Mouse (Mus musculus): ENCODE results near the gene Gm13420. TPM values are rescaled to one million over a fixed set of nuclear protein-coding genes. Genes with fewer than 3 reads are reported as not detected.
A peak's percentile ranks its signal among the peaks of the same experiment; 100 is the strongest.
"Not testable (repeated sequence)": the region's sequence is repeated elsewhere in the genome, so short reads cannot be mapped to it uniquely, and the experiment has no call there.

Gene Gm13420
- 0.20 TPM in 1 of 2 replicates, not detected in the other for polyA plus RNA-seq (2016; fragmentation: Nextera tagmentation; extraction: Ambion mirVana)

GRCm38 (mm10) chr2:29751497-29751896 lies at the start of gene Gm13420:
TSS of gene Gm13420 (minus strand) at chr2:29751685.
- Histone ChIP-seq H3K4me1 (peaks cover 19% of the 10 kb centered on the region), H3K27me3 (peaks cover 65% of the 10 kb centered on the region), H3K36me3 (no peaks in the 10 kb centered on the region), H3K9me3 (peaks cover 4% of the 10 kb centered on the region; the same call in 1 of the 2 replicates), H3K27ac (no peak within 1 kb of the TSS), H3K9ac (0 out of 2 replicates have a peak within 1 kb of the TSS, but pooled peaks have one; percentile 12), H3K4me3 (peak within 1 kb of the TSS; percentile 13; the same call in 1 of the 2 replicates), H3K4me2 (replicated peaks) (peak within 1 kb of the TSS; percentile 30)
- ATAC-seq (ENCODE audit: insufficient number of reproducible peaks, insufficient read depth, low FRiP score, low TSS enrichment), result no peak
- WGBS, result 4% methylated on average over 28 of the region's 28 CpGs

DNA sequence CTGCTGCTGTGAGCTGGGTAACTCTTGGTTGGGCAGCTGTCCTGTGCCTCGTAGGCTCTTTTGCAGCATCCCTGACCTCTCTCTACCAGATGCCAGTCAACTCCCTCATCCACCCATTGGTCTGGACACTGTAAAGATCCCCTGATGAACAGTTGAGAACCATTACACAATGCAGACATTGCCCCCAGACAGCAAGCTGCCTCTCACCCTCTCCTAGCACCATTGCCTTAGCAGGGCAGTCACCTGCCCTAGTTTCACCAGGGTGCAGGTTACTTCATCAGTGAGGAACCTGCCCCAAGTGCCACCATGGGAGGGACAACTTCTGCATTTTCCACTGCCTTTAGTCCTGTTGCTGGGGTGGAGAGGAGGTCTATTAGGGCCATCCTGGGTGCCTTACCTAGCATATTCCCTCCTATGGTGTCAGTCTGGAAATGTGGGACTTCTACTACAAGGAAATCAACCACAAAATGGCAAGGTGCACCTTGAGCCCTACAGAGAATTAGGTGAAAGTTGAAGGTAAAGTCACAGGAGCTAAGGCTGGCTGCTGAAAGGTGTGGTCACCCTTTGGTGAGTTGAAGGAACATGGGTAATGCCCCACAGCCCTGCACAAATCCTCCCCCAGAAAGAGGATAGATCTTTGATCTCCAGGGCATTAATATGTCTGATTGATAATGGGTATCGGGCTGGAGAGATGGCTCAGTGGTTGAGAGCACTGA lies 41.4 kb upstream of the Gm13420 start:
- Histone ChIP-seq H3K4me3 (no peak overlapping the region), H3K27ac (no peak overlapping the region), H3K4me1 (peaks cover 9% of the 10 kb centered on the region; the same call in 1 of the 2 replicates), H3K27me3 (no peaks in the 10 kb centered on the region), H3K4me2 (replicated peaks) (no peak overlapping the region), H3K36me3 (peaks cover 50% of the 10 kb centered on the region), H3K9ac (no peak overlapping the region), H3K9me3 (no peaks in the 10 kb centered on the region)
- no peak for ATAC-seq (ENCODE audit: insufficient number of reproducible peaks, insufficient read depth, low FRiP score, low TSS enrichment)
- WGBS, result 97% methylated on average over 2 of the region's 2 CpGs

DNA sequence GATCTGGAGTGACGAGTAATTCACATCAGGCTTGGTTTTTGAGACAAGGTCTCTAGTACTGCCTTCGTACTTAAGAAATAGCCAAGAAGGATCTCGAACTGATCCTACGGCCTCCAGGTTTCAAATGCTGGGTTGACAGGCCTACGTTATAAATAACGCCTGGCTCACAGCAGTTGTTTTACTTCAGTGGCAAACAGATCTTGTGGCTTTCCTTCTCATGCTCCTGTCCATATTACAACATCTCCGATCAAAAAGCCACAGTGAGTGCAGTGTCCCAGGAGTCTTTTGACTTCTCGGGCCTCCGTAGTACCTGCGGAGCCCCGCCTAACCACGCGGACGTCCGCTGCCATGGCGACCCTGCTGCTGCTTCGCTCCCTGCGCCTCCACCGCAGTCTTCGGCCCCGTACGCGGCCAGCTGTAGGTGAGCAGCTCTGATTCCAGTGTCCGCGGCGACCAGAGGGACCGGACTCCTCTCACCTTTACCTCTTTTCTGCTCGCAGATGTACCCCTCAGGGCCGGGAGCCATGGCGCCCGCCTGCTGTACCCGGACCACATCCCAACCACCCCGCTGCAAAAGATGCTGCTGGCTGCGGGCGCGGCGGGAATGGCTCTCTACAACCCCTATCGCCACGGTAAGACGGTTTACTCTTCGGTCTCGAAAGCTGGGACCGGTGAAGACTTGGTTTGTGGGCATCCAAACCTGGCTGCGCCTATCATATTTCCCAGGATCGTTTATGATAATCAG lies 36.6 kb upstream of the Gm13420 start, which contains the start of gene Trub2:
Trub2 (minus strand) TSS at position 566 of the 745 bp plus-strand sequence.
- Histone ChIP-seq H3K4me3 (peak within 1 kb of the TSS; percentile 89), H3K9me3 (no peaks in the 10 kb centered on the region), H3K4me2 (replicated peaks) (peak within 1 kb of the TSS; percentile 80), H3K9ac (peak within 1 kb of the TSS; percentile 75), H3K4me1 (peaks cover 16% of the 10 kb centered on the region), H3K27me3 (no peaks in the 10 kb centered on the region), H3K36me3 (peaks cover 63% of the 10 kb centered on the region), H3K27ac (peak within 1 kb of the TSS; percentile 46; the same call in 1 of the 2 replicates)
- peak; percentile 82 for ATAC-seq (ENCODE audit: insufficient number of reproducible peaks, insufficient read depth, low FRiP score, low TSS enrichment)
- WGBS, result under 1% methylated on average over 45 of the region's 45 CpGs

GRCm38 (mm10) chr2:29787104-29787917 lies 35.8 kb upstream of the Gm13420 start, which contains the start of gene Coq4:
TSS of gene Coq4 (plus strand) at chr2:29787493.
- peaks cover 64% of the 10 kb centered on the region for H3K36me3 ChIP-seq
- H3K4me1 ChIP-seq, result peaks cover 16% of the 10 kb centered on the region
- H3K4me2 ChIP-seq (replicated peaks), result peak within 1 kb of the TSS; percentile 80
- peak within 1 kb of the TSS; percentile 75 for H3K9ac ChIP-seq
- ATAC-seq (ENCODE audit: insufficient number of reproducible peaks, insufficient read depth, low FRiP score, low TSS enrichment), result no peak
- no peaks in the 10 kb centered on the region for H3K27me3 ChIP-seq
- peak within 1 kb of the TSS; percentile 46; the same call in 1 of the 2 replicates for H3K27ac ChIP-seq
- WGBS, result 1% methylated on average over 31 of the region's 31 CpGs
- peak within 1 kb of the TSS; percentile 89 for H3K4me3 ChIP-seq
- H3K9me3 ChIP-seq, result no peaks in the 10 kb centered on the region

DNA sequence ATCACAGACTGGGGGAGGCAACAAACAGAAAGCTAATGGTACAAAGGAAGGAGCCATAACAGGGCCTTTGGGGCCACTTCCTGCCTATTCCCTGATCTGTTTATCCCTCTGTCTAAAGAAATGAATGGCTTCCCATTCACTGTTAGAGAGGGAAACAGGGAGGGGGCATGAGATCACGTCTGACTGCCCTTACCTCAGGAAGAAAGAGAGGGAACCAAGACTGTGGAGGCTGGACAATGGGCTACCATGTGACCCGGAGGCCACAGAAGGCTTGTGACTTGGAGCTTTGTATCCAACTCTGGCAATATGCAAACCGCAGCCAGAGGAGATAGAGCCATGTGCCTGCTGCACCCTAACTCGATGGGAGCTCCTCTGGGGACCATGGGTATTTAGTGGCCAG lies 32.8 kb upstream of the Gm13420 start:
- no peak overlapping the region for H3K9ac ChIP-seq
- H3K4me1 ChIP-seq, result peaks cover 16% of the 10 kb centered on the region
- H3K9me3 ChIP-seq, result peaks cover 3% of the 10 kb centered on the region; the same call in 1 of the 2 replicates
- no peak for ATAC-seq (ENCODE audit: insufficient number of reproducible peaks, insufficient read depth, low FRiP score, low TSS enrichment)
- H3K27me3 ChIP-seq, result no peaks in the 10 kb centered on the region
- H3K36me3 ChIP-seq, result peaks cover 68% of the 10 kb centered on the region
- no peak overlapping the region for H3K27ac ChIP-seq
- no peak overlapping the region for H3K4me2 ChIP-seq (replicated peaks)
- 73% methylated on average over 4 of the region's 4 CpGs for WGBS
- no peak overlapping the region for H3K4me3 ChIP-seq

DNA sequence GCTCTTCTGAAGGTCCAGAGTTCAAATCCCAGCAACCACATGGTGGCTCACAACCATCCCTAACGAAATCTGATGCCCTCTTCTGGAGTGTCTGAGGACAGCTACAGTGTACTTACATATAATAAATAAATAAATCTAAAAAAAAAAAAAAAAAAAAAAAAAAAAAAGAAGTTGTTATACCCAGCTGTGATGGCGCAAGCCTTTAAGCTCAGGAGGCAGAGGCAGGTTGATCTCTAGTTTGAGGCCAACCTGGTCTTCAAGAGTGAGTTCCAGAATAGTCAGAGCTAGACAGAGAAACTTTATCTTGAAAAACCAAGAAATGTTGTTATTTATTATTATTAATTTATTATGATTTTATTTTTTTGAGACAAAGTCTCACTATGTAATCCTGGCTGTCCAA lies 29.8 kb upstream of the Gm13420 start:
- not testable (repeated sequence) for H3K27ac ChIP-seq; H3K27me3 ChIP-seq; ATAC-seq (ENCODE audit: insufficient number of reproducible peaks, insufficient read depth, low FRiP score, low TSS enrichment); H3K4me1 ChIP-seq; H3K9ac ChIP-seq; H3K4me3 ChIP-seq; H3K4me2 ChIP-seq (replicated peaks); H3K9me3 ChIP-seq
- H3K36me3 ChIP-seq, result peaks cover 95% of the 10 kb centered on the region
- 92% methylated on average over 2 of the region's 2 CpGs for WGBS

DNA sequence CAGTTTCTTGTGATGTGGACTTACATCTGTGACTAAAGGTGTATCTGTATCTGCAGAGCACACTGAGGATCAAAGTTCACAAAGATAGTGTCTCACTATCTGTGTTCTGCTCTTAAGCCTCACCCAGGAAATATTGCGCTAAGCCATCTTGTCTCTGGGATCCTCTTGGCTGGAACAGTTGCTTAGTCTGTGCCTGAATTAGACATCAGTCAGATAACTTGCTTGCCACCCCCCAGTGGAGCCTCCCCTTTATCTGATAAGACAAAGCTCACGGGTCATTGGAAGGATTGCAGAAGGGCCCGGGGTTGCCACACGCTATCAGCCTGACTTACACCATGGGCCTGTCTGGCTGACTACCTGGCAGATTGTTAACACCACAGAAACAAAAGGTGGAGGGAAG lies 21.8 kb upstream of the Gm13420 start:
- WGBS, result 90% methylated on average over 4 of the region's 4 CpGs
- ATAC-seq (ENCODE audit: insufficient number of reproducible peaks, insufficient read depth, low FRiP score, low TSS enrichment), result no peak
- Histone ChIP-seq H3K27ac (no peak overlapping the region), H3K36me3 (peaks cover 27% of the 10 kb centered on the region), H3K9me3 (no peaks in the 10 kb centered on the region), H3K4me3 (no peak overlapping the region), H3K4me2 (replicated peaks) (no peak overlapping the region), H3K4me1 (no peaks in the 10 kb centered on the region), H3K27me3 (no peaks in the 10 kb centered on the region), H3K9ac (no peak overlapping the region)

DNA sequence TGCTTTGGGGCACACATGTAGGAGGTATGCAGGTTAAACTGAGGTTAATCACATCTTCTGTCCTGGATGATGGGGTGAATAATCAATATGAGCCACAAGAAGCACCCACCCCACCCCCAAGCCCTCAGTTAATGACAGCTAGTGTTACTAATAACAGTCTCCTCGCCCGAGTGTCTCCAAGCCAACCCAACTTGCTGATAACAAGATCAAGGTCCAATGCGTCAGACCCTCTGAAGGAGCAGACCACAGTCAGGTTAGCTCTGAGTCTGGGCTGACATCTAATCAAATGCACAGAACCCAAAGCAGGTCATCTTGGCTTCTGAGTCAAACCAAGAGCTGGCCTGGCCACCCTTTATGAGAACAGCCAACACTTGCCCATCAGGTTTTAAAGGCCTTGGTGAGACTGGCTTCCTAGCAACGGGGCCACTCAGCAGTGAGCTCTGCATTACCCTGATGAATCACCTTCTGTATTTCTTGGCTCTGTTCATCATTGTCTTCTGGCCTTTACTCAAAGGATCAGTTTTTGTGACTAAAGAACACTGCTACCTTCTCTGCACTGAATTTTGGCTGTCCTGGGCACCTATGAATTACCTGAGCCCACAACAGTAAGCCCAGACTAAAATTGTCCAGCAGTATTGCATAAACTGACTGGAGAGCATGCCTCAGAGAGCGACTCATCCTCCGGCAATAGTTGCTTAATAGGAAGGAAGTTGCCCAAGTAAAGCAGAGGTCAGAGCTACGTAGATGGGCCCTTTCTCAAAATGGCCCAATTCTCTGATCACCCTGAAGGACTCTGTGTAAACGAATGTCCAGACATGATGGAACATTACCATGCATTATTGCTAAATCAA lies 20.4 kb upstream of the Gm13420 start:
- ATAC-seq (ENCODE audit: insufficient number of reproducible peaks, insufficient read depth, low FRiP score, low TSS enrichment), result no peak
- Histone ChIP-seq H3K4me1 (no peaks in the 10 kb centered on the region), H3K27me3 (no peaks in the 10 kb centered on the region), H3K9ac (no peak overlapping the region), H3K4me2 (replicated peaks) (no peak overlapping the region), H3K36me3 (peaks cover 12% of the 10 kb centered on the region), H3K9me3 (no peaks in the 10 kb centered on the region), H3K4me3 (no peak overlapping the region), H3K27ac (no peak overlapping the region)
- 85% methylated on average over 8 of the region's 8 CpGs for WGBS

- Histone ChIP-seq H3K9me3 (no peaks in the 10 kb centered on the region), H3K27ac (no peak overlapping the region), H3K36me3 (peaks cover 7% of the 10 kb centered on the region), H3K27me3 (no peaks in the 10 kb centered on the region), H3K9ac (no peak overlapping the region), H3K4me3 (no peak overlapping the region), H3K4me2 (replicated peaks) (no peak overlapping the region), H3K4me1 (no peaks in the 10 kb centered on the region)
- ATAC-seq (ENCODE audit: insufficient number of reproducible peaks, insufficient read depth, low FRiP score, low TSS enrichment), result no peak
These were observed 18.7 kb upstream of the Gm13420 start for GRCm38 (mm10) chr2:29770162-29770561.

- no peak overlapping the region for H3K9ac ChIP-seq
- no peaks in the 10 kb centered on the region for H3K9me3 ChIP-seq
- H3K4me3 ChIP-seq, result no peak overlapping the region
- 56% methylated on average over 9 of the region's 9 CpGs for WGBS
- no peak for ATAC-seq (ENCODE audit: insufficient number of reproducible peaks, insufficient read depth, low FRiP score, low TSS enrichment)
- peaks cover 7% of the 10 kb centered on the region for H3K36me3 ChIP-seq
- H3K27me3 ChIP-seq, result no peaks in the 10 kb centered on the region
- no peak overlapping the region for H3K27ac ChIP-seq
- H3K4me1 ChIP-seq, result no peaks in the 10 kb centered on the region
- H3K4me2 ChIP-seq (replicated peaks), result no peak overlapping the region
These were observed 17.4 kb upstream of the Gm13420 start for GRCm38 (mm10) chr2:29768901-29769300.

Data from embryonic facial prominence, embryonic 12.5 days (tissue).